Mouse (Mus musculus): ENCODE measurements around the gene Inf2. TPM values are rescaled to one million over a fixed set of nuclear protein-coding genes. Genes with fewer than 3 reads are reported as not detected.

Inf2 gene
- total RNA-seq, 2 experiments from 2014 or later = 9.2 to 11.1 TPM

GRCm38 (mm10) chr12:112562462-112562861 is 26.1 kb upstream of the Inf2 start:
- intact Hi-C loops (cut with DNase I) = no loop called here
- DNase-seq = no peak

- no peak for DNase-seq
- intact Hi-C loops (cut with DNase I) = no loop called here
These were observed 25.6 kb upstream of the Inf2 start for GRCm38 (mm10) chr12:112563011-112563410.

- intact Hi-C loops (cut with DNase I) = no loop called here
These were observed 18.4 kb upstream of the Inf2 start for GRCm38 (mm10) chr12:112570160-112570559.

GRCm38 (mm10) chr12:112571064-112571463 is 17.5 kb upstream of the Inf2 start:
- intact Hi-C loops (cut with DNase I) = no loop called here
- DNase-seq = no peak

More at GRCm38 (mm10) chr12:112570160-112570559, 18.4 kb upstream of the Inf2 start:
- DNase-seq = no peak

GRCm38 (mm10) chr12:112575274-112575986 is 13.2 kb upstream of the Inf2 start:
- intact Hi-C loops (cut with DNase I) = no loop called here
- DNase-seq = no peak

- DNase-seq = no peak
- intact Hi-C loops (cut with DNase I) = no loop called here
These were observed 12.2 kb upstream of the Inf2 start for GRCm38 (mm10) chr12:112576341-112576740.

- intact Hi-C loops (cut with DNase I) = no loop called here
- DNase-seq = no peak
These were observed 11.8 kb upstream of the Inf2 start for GRCm38 (mm10) chr12:112576749-112577148.

GRCm38 (mm10) chr12:112578296-112579090 is 10.1 kb upstream of the Inf2 start:
- no peak for DNase-seq
- intact Hi-C loops (cut with DNase I) = no loop called here

- intact Hi-C loops (cut with DNase I) = no loop called here
These were observed 9.2 kb upstream of the Inf2 start for GRCm38 (mm10) chr12:112579430-112579829.

GRCm38 (mm10) chr12:112579926-112580325 is 8.7 kb upstream of the Inf2 start:
- DNase-seq = no peak
- intact Hi-C loops (cut with DNase I) = no loop called here

More at GRCm38 (mm10) chr12:112579430-112579829, 9.2 kb upstream of the Inf2 start:
- DNase-seq = no peak

- no peak for DNase-seq
- intact Hi-C loops (cut with DNase I) = no loop called here
These were observed 7.5 kb upstream of the Inf2 start for GRCm38 (mm10) chr12:112581113-112581512.

- no peak for DNase-seq
- intact Hi-C loops (cut with DNase I) = no loop called here
These were observed 3.6 kb upstream of the Inf2 start for GRCm38 (mm10) chr12:112584954-112585353.

GRCm38 (mm10) chr12:112585924-112586538 is 2.6 kb upstream of the Inf2 start:
- intact Hi-C loops (cut with DNase I) = no loop called here

GRCm38 (mm10) chr12:112587125-112588124 is 1.2 kb upstream of the Inf2 start:
- peak in 1 of 2 experiments; percentile 57 for DNase-seq
- intact Hi-C loops (cut with DNase I) = no loop called here

More at GRCm38 (mm10) chr12:112585924-112586538, 2.6 kb upstream of the Inf2 start:
- no peak for DNase-seq

GRCm38 (mm10) chr12:112589491-112590191 is 1.1 kb downstream of the Inf2 start:
- no peak for DNase-seq
- intact Hi-C loops (cut with DNase I) = no loop called here

- intact Hi-C loops (cut with DNase I) = no loop called here
- DNase-seq = peak in 1 of 2 experiments; percentile 13
These were observed 2.1 kb downstream of the Inf2 start for GRCm38 (mm10) chr12:112590566-112591239.

GRCm38 (mm10) chr12:112591240-112591639 is 2.7 kb downstream of the Inf2 start:
- DNase-seq = no peak
- intact Hi-C loops (cut with DNase I) = no loop called here

- intact Hi-C loops (cut with DNase I) = no loop called here
- no peak for DNase-seq
These were observed 3.1 kb downstream of the Inf2 start for GRCm38 (mm10) chr12:112591730-112592129.
